Mouse (Mus musculus) kidney, postnatal 10 days (tissue): Measurements from ENCODE around the gene Fars2.

ENCODE experiments used
- DNase-seq: peaks from one replicate; pipeline ENCODE4 v3.0.0; 2021; ENCODE audit warnings: mixed read lengths

The Fars2 gene

DNA sequence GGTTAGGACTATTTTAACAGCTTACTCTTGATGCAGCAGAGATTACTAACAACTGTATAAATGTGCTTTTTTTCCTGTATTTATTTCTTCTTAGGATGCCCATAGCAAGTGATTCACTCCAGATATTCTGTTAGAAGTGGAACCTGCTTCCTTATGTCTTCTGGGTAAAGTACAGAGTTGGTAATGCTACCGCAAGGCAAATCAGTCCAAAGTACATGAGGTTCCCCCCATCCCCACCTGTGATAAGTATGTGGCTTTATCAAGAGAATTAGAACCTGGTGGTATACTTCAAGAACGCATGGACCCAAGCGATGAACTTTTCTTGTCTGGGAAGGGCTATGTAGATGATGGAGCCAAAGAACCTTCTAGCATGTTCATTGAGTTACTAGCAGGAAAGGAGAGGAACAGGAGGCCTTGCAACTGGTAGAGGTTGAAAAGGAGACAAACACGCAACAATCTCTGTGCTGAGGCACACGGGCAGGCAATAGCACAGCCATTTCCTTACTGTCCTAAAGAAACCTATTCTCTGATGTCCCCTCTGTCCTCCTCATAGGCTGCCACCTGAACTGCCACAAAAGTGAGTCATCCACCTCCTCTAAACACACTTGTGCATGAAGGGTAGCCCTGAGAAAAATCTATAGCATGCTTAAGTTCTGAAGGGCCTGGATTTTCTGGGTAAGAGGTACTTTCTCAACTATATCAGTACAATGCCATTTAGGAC, 603.2 kb downstream of the Fars2 start:
- no peak for DNase-seq

- DNase-seq: no peak
These were observed 605.1 kb downstream of the Fars2 start for GRCm38 (mm10) chr13:36722309-36722708.

- DNase-seq: no peak
These were observed 606.6 kb downstream of the Fars2 start for GRCm38 (mm10) chr13:36723726-36724300.

DNA sequence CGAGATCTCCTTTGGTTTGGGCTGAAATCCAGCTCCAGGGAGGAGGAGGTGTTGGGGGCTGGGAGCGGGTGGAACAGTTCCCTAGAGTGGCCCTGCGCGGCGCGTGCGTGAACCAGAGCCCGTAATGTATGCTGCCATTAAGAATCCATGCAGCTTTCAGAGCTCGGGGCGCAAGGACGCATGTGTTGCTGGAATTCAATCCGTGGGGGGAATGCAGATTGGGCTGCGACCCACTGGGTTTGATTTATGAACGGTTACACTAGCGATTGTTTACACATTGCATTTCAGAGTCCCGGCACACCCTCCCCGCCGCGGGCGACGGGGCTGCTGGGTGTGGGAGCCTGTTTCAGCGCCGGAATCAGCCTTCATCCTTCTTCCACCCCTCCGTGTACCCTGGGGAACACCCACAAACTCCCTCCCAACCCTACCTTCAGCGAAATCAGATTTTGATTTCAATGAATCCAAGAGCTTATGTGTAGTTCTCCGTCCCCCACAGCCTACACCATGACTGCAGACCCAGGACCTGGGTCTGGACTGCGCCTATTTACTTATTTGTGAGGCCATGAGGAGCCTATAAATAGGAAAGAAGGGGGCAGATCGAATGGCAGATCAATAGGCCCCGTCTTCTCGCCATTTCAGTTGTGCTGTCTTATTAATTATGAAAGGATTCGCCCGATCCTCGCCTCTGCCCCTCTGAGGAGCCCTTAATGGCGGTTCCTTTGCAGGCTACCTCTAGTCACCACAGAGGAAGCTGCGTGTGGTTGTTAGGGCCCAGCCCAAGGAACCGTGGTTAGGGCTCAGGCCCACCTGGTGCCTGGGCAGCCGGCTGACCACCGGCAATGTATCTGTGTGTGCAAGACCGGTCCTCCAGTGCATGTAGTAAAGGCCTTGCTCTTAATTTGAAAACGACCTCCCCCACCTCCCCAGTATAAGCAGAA, 607.6 kb downstream of the Fars2 start:
- no peak for DNase-seq

DNA sequence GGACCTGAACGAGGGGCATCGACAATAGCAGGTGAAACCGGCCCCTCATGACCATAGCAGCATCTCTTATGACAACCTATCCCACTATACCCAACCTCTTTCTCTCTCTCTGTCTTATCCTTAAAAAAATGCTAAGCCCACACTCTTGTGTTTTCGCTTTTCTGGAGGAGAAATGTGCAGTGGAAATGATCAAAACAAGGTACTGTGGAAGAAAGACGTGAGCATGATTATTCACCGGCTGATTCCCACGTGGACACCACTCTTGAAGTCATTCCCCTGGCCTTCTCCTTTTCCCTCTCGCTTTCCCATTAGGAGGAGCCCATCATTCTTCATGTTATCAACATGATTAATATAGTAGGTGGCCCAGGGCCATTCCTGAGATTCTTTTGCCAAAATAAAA, 608.7 kb downstream of the Fars2 start:
- no peak for DNase-seq

DNA sequence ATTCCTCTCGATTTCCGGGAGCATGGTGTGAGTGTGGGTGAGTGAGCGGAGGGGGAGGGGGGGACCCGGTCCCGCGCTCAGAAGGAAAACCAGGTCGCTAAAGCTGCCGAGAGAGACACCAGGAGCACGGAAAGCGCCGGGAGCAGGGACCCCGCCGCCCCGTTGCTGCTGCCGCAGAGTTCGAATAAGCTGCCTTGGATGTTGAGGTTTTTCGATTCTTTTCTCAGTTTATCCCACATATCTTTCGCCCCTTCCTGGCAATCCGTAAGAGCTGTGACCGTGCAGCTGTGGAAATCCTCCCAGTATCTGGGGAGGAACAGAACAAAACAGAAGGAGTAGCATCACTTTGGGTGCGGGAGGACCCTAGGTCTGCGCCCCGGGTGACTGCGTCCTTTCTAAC, 609.3 kb downstream of the Fars2 start:
- no peak for DNase-seq

- no peak for DNase-seq
These were observed 610.0 kb downstream of the Fars2 start for GRCm38 (mm10) chr13:36726951-36727778.

GRCm38 (mm10) chr13:36727779-36728470, 610.7 kb downstream of the Fars2 start:
- no peak for DNase-seq

DNA sequence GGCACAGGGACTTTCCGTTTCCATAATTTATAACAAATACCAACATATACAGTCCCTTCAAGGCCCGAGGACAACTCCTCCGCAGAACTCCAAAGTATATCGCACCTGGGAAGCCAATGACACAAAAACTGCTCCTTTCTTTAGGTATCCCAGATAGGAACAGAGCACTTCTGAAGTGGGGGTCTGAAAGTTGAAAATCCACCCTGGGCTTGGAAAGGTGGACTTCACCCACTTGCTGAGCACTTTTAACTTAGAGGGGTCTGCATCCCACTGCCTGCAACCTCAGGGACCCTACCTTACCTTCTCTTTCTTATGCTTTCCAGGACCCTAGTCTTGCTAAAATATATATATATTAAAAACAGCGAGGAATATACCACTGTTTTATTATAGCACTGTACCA, 611.3 kb downstream of the Fars2 start:
- DNase-seq: no peak

DNA sequence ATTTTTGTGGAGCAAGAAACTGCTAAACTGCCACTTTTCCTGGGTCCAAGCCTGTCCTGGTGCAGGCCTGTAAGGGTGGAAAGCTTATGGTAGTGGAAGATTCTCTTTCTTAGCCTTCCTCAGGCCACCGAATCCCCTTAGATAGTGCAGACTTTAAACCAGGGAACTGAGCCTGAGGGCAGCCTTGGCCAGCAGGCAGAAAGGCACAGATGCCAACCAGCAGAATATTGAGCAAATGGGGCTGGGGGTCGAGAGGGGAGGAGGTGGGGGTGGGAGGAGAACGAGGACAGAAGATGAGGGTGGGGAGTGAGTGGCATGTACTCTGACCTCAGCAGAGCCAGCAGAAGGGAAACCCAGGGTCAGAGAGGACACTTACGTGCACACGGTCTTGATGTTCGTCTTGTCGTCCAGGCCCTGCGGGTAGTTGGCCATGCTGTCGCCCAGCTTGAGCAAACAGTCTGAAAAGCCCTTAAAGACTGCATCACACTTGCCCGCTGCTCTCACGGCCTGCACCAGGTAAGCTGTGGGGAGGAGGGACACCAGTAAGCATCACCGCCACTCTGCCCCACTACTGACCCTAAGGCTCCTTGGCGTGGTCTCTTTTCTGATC, 612.6 kb downstream of the Fars2 start:
- no peak for DNase-seq

GRCm38 (mm10) chr13:36730341-36730761, 613.1 kb downstream of the Fars2 start:
- no peak for DNase-seq

DNA sequence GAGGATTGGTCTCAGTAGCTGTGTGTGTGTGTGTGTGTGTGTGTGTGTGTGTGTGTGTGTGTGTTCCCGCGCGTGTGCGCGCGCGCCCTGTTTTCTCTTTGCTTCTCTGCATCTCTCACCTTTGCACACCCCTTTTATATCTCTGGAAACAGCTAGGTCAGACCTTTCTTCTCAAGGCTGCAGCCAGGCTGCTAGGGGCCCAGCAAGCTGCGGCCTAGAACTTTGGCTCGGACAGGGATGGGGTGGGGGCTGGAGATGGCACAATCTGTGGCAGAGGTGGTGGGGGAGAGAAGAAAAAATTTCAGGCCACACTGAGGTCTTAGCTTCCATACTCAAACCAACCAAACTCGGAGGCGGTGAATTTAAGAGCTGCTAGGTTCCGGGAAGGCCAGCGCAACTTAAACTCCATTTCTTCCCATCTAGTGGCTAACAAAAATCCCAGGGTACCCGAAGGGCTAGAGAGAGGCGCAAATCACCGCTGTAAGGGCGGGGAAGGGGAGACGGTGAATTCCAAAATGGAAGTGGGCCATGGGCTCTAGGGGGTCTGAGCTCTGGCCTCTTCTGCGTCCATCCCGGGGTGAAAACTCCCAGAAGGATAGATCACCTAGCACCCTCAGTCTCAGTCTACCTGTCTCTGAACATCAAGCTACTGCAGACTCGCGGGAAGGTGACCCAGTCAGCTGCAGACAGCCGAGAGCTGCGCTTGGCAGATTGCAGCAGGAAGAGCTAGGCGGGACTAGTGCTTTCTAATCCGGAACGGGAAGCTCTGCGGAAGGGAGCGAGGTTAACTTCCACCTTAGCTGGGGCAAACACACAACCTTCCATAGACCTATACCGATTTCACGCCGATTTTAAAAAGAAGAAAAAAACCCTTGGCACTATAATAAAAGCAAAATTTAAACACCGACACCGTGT, 614.1 kb downstream of the Fars2 start:
- DNase-seq: peak; percentile 55

DNA sequence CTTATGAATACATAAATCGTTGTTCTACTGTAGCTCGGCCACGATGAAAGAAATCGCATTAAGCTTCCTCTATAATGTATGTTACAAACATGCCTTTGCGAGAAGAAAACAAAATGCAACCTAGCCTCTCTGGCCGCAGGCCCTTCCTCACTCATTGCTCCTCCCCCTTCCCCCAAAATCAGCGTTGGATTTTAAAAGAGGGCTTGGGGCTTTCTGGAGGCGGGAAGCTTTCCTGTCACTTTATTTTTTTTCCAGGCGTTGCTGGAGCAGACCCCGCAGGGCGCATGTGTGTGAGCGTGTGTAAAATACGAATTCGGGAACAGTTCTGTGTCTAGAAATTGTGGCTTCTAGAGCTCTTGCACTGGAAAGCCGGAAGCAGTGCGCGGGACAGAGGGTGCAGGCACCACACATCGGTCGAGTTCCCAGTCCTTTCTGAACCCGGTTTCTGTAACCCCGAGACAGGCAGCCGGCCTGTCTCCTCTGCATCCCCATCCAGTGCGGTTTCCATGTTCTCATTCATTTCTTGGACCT, 614.8 kb downstream of the Fars2 start:
- peak; percentile 32 for DNase-seq

DNA sequence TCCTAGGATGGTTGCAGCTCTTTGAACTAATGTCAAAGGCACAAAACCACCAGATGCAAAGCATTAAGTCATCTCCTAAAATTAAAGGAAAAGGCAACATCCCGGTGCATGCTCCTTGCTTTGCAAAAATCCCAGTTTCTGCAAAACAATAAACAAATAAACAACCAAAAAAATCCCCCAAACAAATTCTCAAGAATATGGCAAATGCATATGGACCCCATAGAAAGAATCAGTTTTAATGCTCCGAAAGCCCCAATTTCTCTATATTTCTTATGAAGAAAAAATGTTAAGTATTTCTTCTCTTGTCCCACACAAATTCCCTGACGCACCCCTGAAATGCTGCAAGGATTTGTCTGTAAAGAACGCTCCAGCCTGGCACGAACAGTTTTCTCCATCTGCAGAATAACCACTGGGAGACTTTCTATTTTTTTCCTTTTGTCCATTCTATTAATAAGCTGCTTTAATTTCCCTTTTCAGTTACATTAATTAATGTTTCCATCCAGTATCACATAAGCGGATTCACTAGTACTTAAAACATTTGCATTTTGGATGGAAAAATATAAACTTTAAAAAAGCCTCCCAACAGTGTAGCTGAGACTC, 615.8 kb downstream of the Fars2 start:
- DNase-seq: no peak

- DNase-seq: no peak
These were observed 616.4 kb downstream of the Fars2 start for GRCm38 (mm10) chr13:36733566-36733965.

GRCm38 (mm10) chr13:36733989-36734690, 616.9 kb downstream of the Fars2 start:
- DNase-seq: no peak

- DNase-seq: no peak
These were observed 617.7 kb downstream of the Fars2 start, which contains the start of gene Nrn1 for GRCm38 (mm10) chr13:36734731-36735571. Gene Nrn1, minus strand, starts transcription at chr13:36735131.
